Mouse (Mus musculus): ENCODE results near the gene Gm7534.

DNA sequence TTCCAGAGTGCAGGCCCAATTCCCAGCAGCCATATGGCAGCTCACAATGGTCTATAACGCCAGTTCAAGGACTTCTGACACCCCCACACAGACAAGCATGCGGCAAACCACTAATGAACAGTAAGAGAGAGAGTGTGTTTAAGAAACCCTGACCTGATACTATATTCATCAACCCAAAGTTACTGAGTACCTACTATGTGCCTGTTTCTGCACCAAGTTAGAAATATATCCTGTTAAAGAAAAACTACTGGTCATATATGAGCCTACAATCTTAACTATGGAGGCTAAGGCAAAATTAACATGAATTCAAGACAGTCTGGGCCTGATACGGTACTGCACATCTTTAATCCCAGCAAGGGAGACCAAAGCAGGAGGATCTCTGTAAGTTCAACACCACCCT is 17.2 kb downstream of the Gm7534 start:
- TF ChIP-seq CTCF (IDR thresholded peaks at IDR 0.05; ENCODE audit: control insufficient read depth, insufficient read depth, insufficient read length) (no peak), CEBPB (IDR thresholded peaks at IDR 0.05; ENCODE audit: low read depth) (no peak), MAX (IDR thresholded peaks at IDR 0.05) (no peak), FOSL1 (IDR thresholded peaks at IDR 0.05; ENCODE audit: insufficient read depth, low read length, poor library complexity, severe bottlenecking) (no peak)

Data from C2C12 (cell line).